In genomic region chr11:103639407-103639946, GRCm38 (mm10) we compare ENCODE assay signal across 10 mouse cellular contexts. TPM values are rescaled to one million over a fixed set of nuclear protein-coding genes. Genes with fewer than 3 reads are reported as not detected.
DNase-seq lines count a peak whose midpoint lies in the region; ATAC-seq and TF ChIP-seq lines count a peak whose summit lies in the region.
"Had no signal": no experiment of that assay in that cellular context is flagged by ENCODE, and none has a peak within 500 bp of the region (broad histone marks: within the 10 kb centered on the region; RNA-seq: fewer than 3 reads in every experiment).

No protein-coding gene starts in this region.

- in situ Hi-C loops in Patski (cut with MboI; ENCODE audit: low pct_unique_long_range_greater_than_20kb) = no loop called here

- peak; percentile 90 for TF ChIP-seq CTCF in left cerebral cortex, adult 2 months (IDR thresholded peaks at IDR 0.05)
- peak; percentile 97 for TF ChIP-seq CTCF in Patski (IDR thresholded peaks at IDR 0.05)

- no peak overlapping the region for H3K27ac ChIP-seq in left cerebral cortex, adult 2 months
- no peak overlapping the region for H3K27ac ChIP-seq in heart, embryonic 13.5 days (replicated peaks)
- H3K27ac ChIP-seq in limb, embryonic 12.5 days = no peak overlapping the region
- H3K27ac ChIP-seq in neural tube, embryonic 11.5 days (ENCODE audit: low read depth, low read length) = no peak overlapping the region
- H3K27ac ChIP-seq: stomach, embryonic 15.5 days had no signal

- CTCF ChIA-PET in Patski (lab: Charles Lee) = interaction anchor here (0.8 to 2.6 kb wide), 13 partner anchors 10 to 277 kb away, joined by 3 to 14 read pairs (median 4); partner anchors contain the start of genes Gosr2 and Rprml

- WGBS in heart, embryonic 13.5 days = 5% methylated on average over 10 of the region's 10 CpGs
- 3% methylated on average over 10 of the region's 10 CpGs for WGBS in limb, embryonic 12.5 days
- 6% methylated on average over 10 of the region's 10 CpGs for WGBS in neural tube, embryonic 11.5 days

- ATAC-seq in Patski = no peak
- no peak for ATAC-seq in heart, embryonic 13.5 days (ENCODE audit: extremely low read depth, insufficient number of reproducible peaks, low FRiP score, low TSS enrichment)
- ATAC-seq in limb, embryonic 12.5 days (ENCODE audit: insufficient number of reproducible peaks, insufficient read depth, low FRiP score, low TSS enrichment, low read depth) = no peak
- no peak for ATAC-seq in neural tube, embryonic 11.5 days (ENCODE audit: insufficient read depth, low FRiP score, low TSS enrichment)
- no peak for ATAC-seq in inflammation-experienced regulatory T-cells, adult 6 months

- intact Hi-C loops in left cerebral cortex, adult 2 months (cut with DNase I) = loop anchor here (1.0 to 5.0 kb wide), 3 partner anchors 36 to 273 kb away; no protein-coding TSS in a partner anchor

- H3K9me3 ChIP-seq in heart, embryonic 13.5 days = peaks cover 3% of the 10 kb centered on the region
- no peaks in the 10 kb centered on the region for H3K9me3 ChIP-seq in limb, embryonic 12.5 days
- H3K9me3 ChIP-seq in neural tube, embryonic 11.5 days (ENCODE audit: control insufficient read depth, low read length) = no peaks in the 10 kb centered on the region
- H3K9me3 ChIP-seq: stomach, embryonic 15.5 days had no signal

- no peaks in the 10 kb centered on the region for H3K4me1 ChIP-seq in heart, embryonic 13.5 days
- no peaks in the 10 kb centered on the region for H3K4me1 ChIP-seq in limb, embryonic 12.5 days (replicated peaks)
- no peaks in the 10 kb centered on the region for H3K4me1 ChIP-seq in neural tube, embryonic 11.5 days (ENCODE audit: control insufficient read depth, insufficient read depth, low read length)
- H3K4me1 ChIP-seq: stomach, embryonic 15.5 days had no signal

- no peaks in the 10 kb centered on the region for H3K36me3 ChIP-seq in heart, embryonic 13.5 days
- no peaks in the 10 kb centered on the region for H3K36me3 ChIP-seq in limb, embryonic 12.5 days
- no peaks in the 10 kb centered on the region for H3K36me3 ChIP-seq in neural tube, embryonic 11.5 days (ENCODE audit: control insufficient read depth, insufficient read depth, low read length)
- H3K36me3 ChIP-seq: stomach, embryonic 15.5 days had no signal

- POLR2A ChIA-PET in Patski (lab: Charles Lee) = no interaction called here

- peak overlapping the region; percentile 24; the same call in 1 of the 2 replicates for H3K4me2 ChIP-seq in heart, embryonic 13.5 days
- peak overlapping the region; percentile 21; the same call in 1 of the 2 replicates for H3K4me2 ChIP-seq in limb, embryonic 12.5 days
- H3K4me2 ChIP-seq in neural tube, embryonic 11.5 days (ENCODE audit: low read depth) = 0 out of 2 replicates have a peak overlapping the region, but pooled peaks have one; percentile 15
- H3K4me2 ChIP-seq: stomach, embryonic 15.5 days had no signal

- no peak overlapping the region for H3K9ac ChIP-seq in heart, embryonic 13.5 days
- no peak overlapping the region for H3K9ac ChIP-seq in limb, embryonic 12.5 days (replicated peaks)
- H3K9ac ChIP-seq in neural tube, embryonic 11.5 days (ENCODE audit: low read length) = no peak overlapping the region
- H3K9ac ChIP-seq: stomach, embryonic 15.5 days had no signal

- H3K4me3 ChIP-seq in left cerebral cortex, adult 2 months = no peak overlapping the region
- no peak overlapping the region for H3K4me3 ChIP-seq in heart, embryonic 13.5 days
- H3K4me3 ChIP-seq in limb, embryonic 12.5 days (replicated peaks) = no peak overlapping the region
- no peak overlapping the region for H3K4me3 ChIP-seq in neural tube, embryonic 11.5 days (ENCODE audit: low read depth, low read length)
- H3K4me3 ChIP-seq: stomach, embryonic 15.5 days had no signal

- peak; percentile 62 to 75 for DNase-seq in left cerebral cortex, adult 2 months (ENCODE audit: extremely low spot score in 1 of 2, low spot score in 2 of 2)
- DNase-seq in left cerebral cortex, adult 8-10 months (ENCODE audit: low spot score in 2 of 2) = no peak
- DNase-seq in Patski (ENCODE audit: low read depth, low spot score) = no peak
- peak; percentile 81 to 82 for DNase-seq in cerebellum, postnatal 10 days
- DNase-seq in neural tube, embryonic 11.5 days (ENCODE audit: low spot score) = peak; percentile 67

- peaks cover 41% of the 10 kb centered on the region for H3K27me3 ChIP-seq in Patski
- peaks cover 62% of the 10 kb centered on the region for H3K27me3 ChIP-seq in heart, embryonic 13.5 days (replicated peaks)
- H3K27me3 ChIP-seq in limb, embryonic 12.5 days = peaks cover 42% of the 10 kb centered on the region
- no peaks in the 10 kb centered on the region for H3K27me3 ChIP-seq in neural tube, embryonic 11.5 days (ENCODE audit: control insufficient read depth, insufficient read depth, low read length)
- H3K27me3 ChIP-seq: stomach, embryonic 15.5 days had no signal

RNA-seq across cellular contexts. Expression of gene Lyzl6, which starts 0.8 kb away (rescaled TPM):
- total RNA-seq in left cerebral cortex, adult 2 months (2021) = not detected
- total RNA-seq in left cerebral cortex, adult 8-10 months (2022) = under 1 TPM in 1 of 4 experiments, not detected in 3; 0.51 TPM
- not detected for polyA plus RNA-seq in Patski (2021)
- not detected in 2 replicates for polyA plus RNA-seq in heart, embryonic 13.5 days (2015; fragmentation: Nextera tagmentation; extraction: Ambion mirVana)
- not detected in 2 replicates for polyA plus RNA-seq in limb, embryonic 12.5 days (2016; fragmentation: Nextera tagmentation; extraction: Ambion mirVana)
- polyA plus RNA-seq in neural tube, embryonic 11.5 days (2014; fragmentation: Nextera tagmentation; extraction: Ambion mirVana) = not detected in 2 replicates
- not detected for polyA plus RNA-seq in inflammation-experienced regulatory T-cells, adult 6 months (2017; shearing (Covaris generic))
- polyA plus RNA-seq: heart, embryonic 16.5 days; stomach, embryonic 15.5 days had no signal

RNA-seq across cellular contexts. Expression of gene Rprml, which starts 9.9 kb away (rescaled TPM):
- total RNA-seq in left cerebral cortex, adult 2 months (2021) = 10 to 100 TPM; 92.5 to 92.7 TPM
- 10 to 100 TPM; 61.0 to 79.5 (median 69.2) TPM for total RNA-seq in left cerebral cortex, adult 8-10 months (2022)
- polyA plus RNA-seq in Patski (2021) = not detected
- polyA plus RNA-seq in heart, embryonic 13.5 days (2015; fragmentation: Nextera tagmentation; extraction: Ambion mirVana) = not detected in 2 replicates
- not detected in 2 replicates for polyA plus RNA-seq in limb, embryonic 12.5 days (2016; fragmentation: Nextera tagmentation; extraction: Ambion mirVana)
- 0.31 TPM in 1 of 2 replicates, not detected in the other for polyA plus RNA-seq in neural tube, embryonic 11.5 days (2014; fragmentation: Nextera tagmentation; extraction: Ambion mirVana)
- polyA plus RNA-seq in inflammation-experienced regulatory T-cells, adult 6 months (2017; shearing (Covaris generic)) = not detected
- polyA plus RNA-seq: heart, embryonic 16.5 days; stomach, embryonic 15.5 days had no signal

RNA-seq across cellular contexts. Expression of gene Gm884, which starts 18.5 kb away (rescaled TPM):
- under 1 TPM; 0.05 to 0.07 TPM for total RNA-seq in left cerebral cortex, adult 2 months (2021)
- under 1 TPM in 3 of 4 experiments, not detected in 1; 0.07 to 0.08 (median 0.07) TPM for total RNA-seq in left cerebral cortex, adult 8-10 months (2022)
- not detected for polyA plus RNA-seq in Patski (2021)
- not detected in 2 replicates for polyA plus RNA-seq in heart, embryonic 13.5 days (2015; fragmentation: Nextera tagmentation; extraction: Ambion mirVana)
- polyA plus RNA-seq in limb, embryonic 12.5 days (2016; fragmentation: Nextera tagmentation; extraction: Ambion mirVana) = not detected in 2 replicates
- not detected in 2 replicates for polyA plus RNA-seq in neural tube, embryonic 11.5 days (2014; fragmentation: Nextera tagmentation; extraction: Ambion mirVana)
- under 1 TPM in 1 of 3 experiments, not detected in 2; 0.05 TPM for polyA plus RNA-seq in inflammation-experienced regulatory T-cells, adult 6 months (2017; shearing (Covaris generic))
- polyA plus RNA-seq: heart, embryonic 16.5 days; stomach, embryonic 15.5 days had no signal

RNA-seq across cellular contexts. Expression of gene Gosr2, which starts 58.2 kb away (rescaled TPM):
- 10 to 100 TPM; 71.1 to 72.4 TPM for total RNA-seq in left cerebral cortex, adult 2 months (2021)
- 10 to 100 TPM; 65.0 to 72.7 (median 68.9) TPM for total RNA-seq in left cerebral cortex, adult 8-10 months (2022)
- polyA plus RNA-seq in Patski (2021) = 82.3 TPM
- polyA plus RNA-seq in heart, embryonic 13.5 days (2015; fragmentation: Nextera tagmentation; extraction: Ambion mirVana) = 58.3 and 64.7 TPM in 2 replicates
- 90.1 and 94.1 TPM in 2 replicates for polyA plus RNA-seq in limb, embryonic 12.5 days (2016; fragmentation: Nextera tagmentation; extraction: Ambion mirVana)
- polyA plus RNA-seq in neural tube, embryonic 11.5 days (2014; fragmentation: Nextera tagmentation; extraction: Ambion mirVana) = 90.3 and 93.2 TPM in 2 replicates
- polyA plus RNA-seq in inflammation-experienced regulatory T-cells, adult 6 months (2017; shearing (Covaris generic)) = 10 to 100 TPM; 60.7 to 78.9 (median 72.4) TPM

Comparison
In these comparisons a context has a peak if more than half of its experiments do, and no peak if none do; other contexts are left out.
1. DNase-seq: peak in left cerebral cortex, adult 2 months (2 of 2), cerebellum, postnatal 10 days (2 of 2) and neural tube, embryonic 11.5 days (single experiment); none in left cerebral cortex, adult 8-10 months (0 of 2) and Patski (single experiment).
2. Peak in every context shown above with its lines, with median percentiles within 50 percentile points of each other: H3K4me2 ChIP-seq.